ENCODE assay signal across 16 mouse cellular contexts in genomic region chr12:73609676-73610545, GRCm38 (mm10). TPM values are rescaled to one million over a fixed set of nuclear protein-coding genes. Genes with fewer than 3 reads are reported as not detected.
DNase-seq lines count a peak whose midpoint lies in the region; ATAC-seq and TF ChIP-seq lines count a peak whose summit lies in the region.
"Had no signal": no experiment of that assay in that cellular context is flagged by ENCODE, and none has a peak within 500 bp of the region (broad histone marks: within the 10 kb centered on the region; RNA-seq: fewer than 3 reads in every experiment).

No protein-coding gene starts in this region.

- H3K4me1 ChIP-seq in kidney, adult 2 months (ENCODE audit: control insufficient read depth, insufficient read depth, low read length), result peaks cover 8% of the 10 kb centered on the region; the same call in 1 of the 2 replicates

- H3K4me3 ChIP-seq in kidney, adult 2 months (ENCODE audit: insufficient read depth, low read depth, low read length), result no peak overlapping the region
- no peak overlapping the region for H3K4me3 ChIP-seq in gastrocnemius, adult 2 months
- H3K4me3 ChIP-seq: embryonic facial prominence, embryonic 12.5 days; heart, embryonic 12.5 days; hindbrain, embryonic 10.5 days had no signal

- intact Hi-C loops in gastrocnemius, adult 2 months (cut with DNase I), result no loop called here

- 63% methylated on average over 18 of the region's 18 CpGs for WGBS in kidney, adult 2 months

- no peak for TF ChIP-seq CTCF in kidney, adult 2 months (conservative IDR thresholded peaks at IDR 0.05; ENCODE audit: insufficient read depth, insufficient read length, low read depth, low read length)
- TF ChIP-seq CTCF in gastrocnemius, adult 2 months (IDR thresholded peaks at IDR 0.05), result no peak

- 0 out of 2 replicates have a peak overlapping the region, but pooled peaks have one; percentile 14 for H3K27ac ChIP-seq in kidney, adult 2 months (ENCODE audit: insufficient read depth, low read depth, low read length)
- no peak overlapping the region for H3K27ac ChIP-seq in gastrocnemius, adult 2 months
- H3K27ac ChIP-seq: embryonic facial prominence, embryonic 12.5 days; hindbrain, embryonic 10.5 days had no signal

- no peak for TF ChIP-seq POLR2A in kidney, adult 2 months (IDR thresholded peaks at IDR 0.05; ENCODE audit: low read depth, low read length)

- peak; percentile 42 for ATAC-seq in inflammation-experienced regulatory T-cells, adult 6 months

- DNase-seq in kidney, adult 2 months, result peak; percentile 55
- no peak for DNase-seq in kidney, adult 11 months
- DNase-seq in T-cell, adult 2 months (ENCODE audit: low spot score), result peak; percentile 70
- DNase-seq in thymus, postnatal 25 days, result peak; percentile 56
- no peak for DNase-seq in gastrocnemius, adult 2 months
- DNase-seq in gastrocnemius, adult 8-10 months (ENCODE audit: low spot score in 2 of 2), result no peak
- DNase-seq: adrenal gland, adult 2 months; cerebellum, adult 11-12 months; gastrocnemius, postnatal 14 days; left cerebral cortex, postnatal 4 days; retina, postnatal 1 day; right cerebral cortex, postnatal 4 days had no signal

- H3K36me3 ChIP-seq in kidney, adult 2 months (ENCODE audit: control insufficient read depth, insufficient read depth, low read length), result no peaks in the 10 kb centered on the region
- H3K36me3 ChIP-seq: embryonic facial prominence, embryonic 12.5 days; heart, embryonic 12.5 days; hindbrain, embryonic 10.5 days had no signal

- H3K27me3 ChIP-seq in kidney, adult 2 months (replicated peaks; ENCODE audit: control insufficient read depth, insufficient read depth, low read length), result no peaks in the 10 kb centered on the region
- H3K27me3 ChIP-seq: embryonic facial prominence, embryonic 12.5 days; heart, embryonic 12.5 days had no signal

RNA-seq across cellular contexts. Expression of gene Prkch, which starts 25.3 kb away (rescaled TPM):
- 8.4 and 9.5 TPM in 2 replicates for polyA plus RNA-seq in kidney, adult 2 months (2012; rRNA removed)
- polyA plus RNA-seq in inflammation-experienced regulatory T-cells, adult 6 months (2017; shearing (Covaris generic)), result 10 to 100 TPM; 70.6 to 96.5 (median 76.2) TPM
- 1 to 10 TPM; 5.5 to 7.6 TPM for total RNA-seq in gastrocnemius, adult 2 months (2021)
- total RNA-seq in gastrocnemius, adult 8-10 months (2022), result 1 to 10 TPM; 4.3 to 5.8 (median 4.9) TPM

Comparison
In these comparisons a context has a peak if more than half of its experiments do, and no peak if none do; other contexts are left out.
1. DNase-seq: peak in kidney, adult 2 months (single experiment), T-cell, adult 2 months (single experiment) and thymus, postnatal 25 days (single experiment); none in kidney, adult 11 months (single experiment), gastrocnemius, adult 2 months (single experiment) and gastrocnemius, adult 8-10 months (0 of 2).